Mouse (Mus musculus) MEL (cell line): ENCODE data around the gene Cdk5r2. TPM values are rescaled to one million over a fixed set of nuclear protein-coding genes. Genes with fewer than 3 reads are reported as not detected.
A peak's percentile ranks its signal among the peaks of the same experiment; 100 is the strongest.

Experiments used
- DNase-seq: peaks from one replicate; pipeline ENCODE4 v3.0.0; 2011; ENCODE audit warnings: low read depth, low spot score
- H3K27ac ChIP-seq: 2 replicates; pipeline ENCODE4 v1.5.1; 2012; ENCODE audit warnings: low read depth, mild to moderate bottlenecking, control low read depth, low read length, moderate library complexity; ENCODE audit not compliant: control insufficient read depth
- H3K27me3 ChIP-seq, 2 experiments: fragments of 150-350 bp in 1 of 2; sonication (generic) in 1 of 2; 2 replicates each; pipeline ENCODE4 v1.6.1; 2012; ENCODE audit warnings: low read length in 2 of 2, mild to moderate bottlenecking in 2 of 2, improper control_type of control experiment in 1 of 2, moderate library complexity in 1 of 2; ENCODE audit not compliant: insufficient read depth in 2 of 2, control insufficient read depth in 1 of 2
- H3K36me3 ChIP-seq, 2 experiments: 2 replicates each; pipeline ENCODE4 v1.6.1; 2012 to 2014; ENCODE audit warnings: low read length in 2 of 2, improper control_type of control experiment in 1 of 2, inconsistent platforms in 1 of 2, mild to moderate bottlenecking in 1 of 2; ENCODE audit not compliant: insufficient read depth in 2 of 2, control insufficient read depth in 1 of 2
- H3K4me1 ChIP-seq, 2 experiments: fragments of 150-350 bp in 1 of 2; sonication (generic) in 1 of 2; 2 replicates each; pipeline ENCODE4 v1.6.1; 2012; ENCODE audit warnings: low read length in 2 of 2, improper control_type of control experiment in 1 of 2, mild to moderate bottlenecking in 1 of 2; ENCODE audit not compliant: insufficient read depth in 2 of 2, control insufficient read depth in 1 of 2
- H3K4me3 ChIP-seq, 2 experiments: fragments of 150-350 bp in 1 of 2; sonication (generic) in 1 of 2; 2 replicates each; pipeline ENCODE4 v1.5.1; 2012; ENCODE audit warnings: low read depth in 2 of 2, low read length in 2 of 2, mild to moderate bottlenecking in 2 of 2, moderate library complexity in 2 of 2, control low read depth in 1 of 2, improper control_type of control experiment in 1 of 2; ENCODE audit not compliant: control insufficient read depth in 1 of 2, insufficient read depth in 1 of 2
- H3K79me2 ChIP-seq: 2 replicates; pipeline ENCODE4 v1.6.1; 2012; ENCODE audit warnings: mild to moderate bottlenecking, low read length, moderate library complexity; ENCODE audit not compliant: control insufficient read depth, poor library complexity, insufficient read depth
- H3K9ac ChIP-seq: 2 replicates; pipeline ENCODE4 v1.6.1; 2012; ENCODE audit warnings: low read depth, mild to moderate bottlenecking, control low read depth, low read length, moderate library complexity; ENCODE audit not compliant: control insufficient read depth, poor library complexity, severe bottlenecking
- H3K9me3 ChIP-seq: fragments of 150-350 bp; sonication (generic); replicated peaks from 2 replicates; pipeline ENCODE4 v1.6.1; 2012; ENCODE audit warnings: mild to moderate bottlenecking, low read length, improper control_type of control experiment, moderate library complexity; ENCODE audit not compliant: insufficient read depth
- BHLHE40 ChIP-seq: IDR thresholded peaks from 2 replicates; pipeline ENCODE4 v1.6.1; 2012; ENCODE audit warnings: low read depth, mild to moderate bottlenecking, inconsistent platforms, low read length, improper control_type of control experiment, borderline replicate concordance
- CHD1 ChIP-seq: IDR thresholded peaks from 2 replicates; pipeline ENCODE4 v1.6.1; 2012; ENCODE audit warnings: low read depth, mild to moderate bottlenecking, inconsistent platforms, low read length, improper control_type of control experiment
- CTCF ChIP-seq, 3 experiments: IDR thresholded peaks in 2 of 3; conservative IDR thresholded peaks in 1 of 3; 2 replicates each; pipeline ENCODE4 v1.5.1; 2011 to 2012; ENCODE audit warnings: low read length in 3 of 3, low read depth in 2 of 3, mild to moderate bottlenecking in 2 of 3, improper control_type of control experiment in 1 of 3, inconsistent platforms in 1 of 3, mixed read lengths in 1 of 3, moderate library complexity in 1 of 3; ENCODE audit not compliant: control insufficient read depth in 1 of 3, insufficient read depth in 1 of 3, poor library complexity in 1 of 3, severe bottlenecking in 1 of 3
- E2F4 ChIP-seq: IDR thresholded peaks from 2 replicates; pipeline ENCODE4 v1.6.1; 2011; ENCODE audit warnings: low read depth, low read length, improper control_type of control experiment, borderline replicate concordance
- ELF1 ChIP-seq: IDR thresholded peaks from 2 replicates; pipeline ENCODE4 v1.6.1; 2014; ENCODE audit warnings: low read depth, mild to moderate bottlenecking, inconsistent platforms, low read length, improper control_type of control experiment, moderate library complexity
- ETS1 ChIP-seq: IDR thresholded peaks from 2 replicates; pipeline ENCODE4 v1.6.1; 2012; ENCODE audit warnings: low read depth, mild to moderate bottlenecking, inconsistent platforms, low read length, improper control_type of control experiment, moderate library complexity
- GATA1 ChIP-seq: IDR thresholded peaks from 2 replicates; pipeline ENCODE4 v1.6.1; 2011; ENCODE audit warnings: low read depth, low read length, improper control_type of control experiment
- KAT2A ChIP-seq: conservative IDR thresholded peaks from 2 replicates; pipeline ENCODE4 v1.6.1; 2012; ENCODE audit warnings: low read depth, low read length, improper control_type of control experiment, inconsistent platforms
- MAFK ChIP-seq: IDR thresholded peaks from 2 replicates; pipeline ENCODE4 v1.6.1; 2011; ENCODE audit warnings: low read depth, mild to moderate bottlenecking, low read length, improper control_type of control experiment, borderline replicate concordance
- MAX ChIP-seq: IDR thresholded peaks from 2 replicates; pipeline ENCODE4 v1.6.1; 2011; ENCODE audit warnings: low read length, improper control_type of control experiment
- MXI1 ChIP-seq: IDR thresholded peaks from 2 replicates; pipeline ENCODE4 v1.6.1; 2011; ENCODE audit warnings: mild to moderate bottlenecking, low read depth, low read length, improper control_type of control experiment
- MYC ChIP-seq: IDR thresholded peaks from 2 replicates; pipeline ENCODE4 v1.6.1; 2011; ENCODE audit warnings: low read depth, mild to moderate bottlenecking, low read length, improper control_type of control experiment, moderate library complexity
- NELFE ChIP-seq: IDR thresholded peaks from 2 replicates; pipeline ENCODE4 v1.6.1; 2011; ENCODE audit warnings: low read depth, low read length, improper control_type of control experiment
- NRF1 ChIP-seq: IDR thresholded peaks from 2 replicates; pipeline ENCODE4 v1.6.1; 2014; ENCODE audit warnings: low read depth, mild to moderate bottlenecking, inconsistent platforms, low read length, improper control_type of control experiment, moderate library complexity; ENCODE audit not compliant: poor library complexity, insufficient read depth, severe bottlenecking
- RAD21 ChIP-seq: IDR thresholded peaks from 2 replicates; pipeline ENCODE4 v1.6.1; 2011; ENCODE audit warnings: mild to moderate bottlenecking, low read depth, low read length, improper control_type of control experiment
- SMC3 ChIP-seq: IDR thresholded peaks from 2 replicates; pipeline ENCODE4 v1.6.1; 2011; ENCODE audit warnings: low read depth, low read length, improper control_type of control experiment
- TAL1 ChIP-seq: IDR thresholded peaks from 2 replicates; pipeline ENCODE4 v1.6.1; 2012; ENCODE audit warnings: mild to moderate bottlenecking, inconsistent platforms, low read length, moderate library complexity, mixed read lengths
- UBTF ChIP-seq: IDR thresholded peaks from 2 replicates; pipeline ENCODE4 v1.6.1; 2012; ENCODE audit warnings: low read depth, mild to moderate bottlenecking, inconsistent platforms, low read length, improper control_type of control experiment, moderate library complexity, borderline replicate concordance; ENCODE audit not compliant: insufficient read depth
- ZNF384 ChIP-seq: IDR thresholded peaks from 2 replicates; pipeline ENCODE4 v1.6.1; 2012; ENCODE audit warnings: low read depth, mild to moderate bottlenecking, inconsistent platforms, low read length, improper control_type of control experiment
- polyA plus RNA-seq, 2 experiments: library from polyadenylated mRNA; stranded (reverse) in 1 of 2; unstranded in 1 of 2; fragments of >175 nt in 1 of 2; fragments of >200 nt in 1 of 2; gene quantifications; 2 replicates each; pipeline versions ENCODE4 v1.2.1 to v1.2.4; 2012; ENCODE audit warnings: low replicate concordance in 2 of 2, low read depth in 1 of 2; ENCODE audit not compliant: insufficient read length in 2 of 2, insufficient read depth in 1 of 2, missing spikeins in 1 of 2
- total RNA-seq: library from RNA; depleted of rRNA; stranded (reverse); fragments of 300-350 nt; gene quantifications from 2 replicates; pipeline ENCODE4 v1.2.3, GENCODE M21; 2012

Gene Cdk5r2
- total and polyA plus RNA-seq, 3 experiments, result not detected

- Histone ChIP-seq H3K27ac (no peak overlapping the region), H3K27me3 (no peaks in the 10 kb centered on the region), H3K36me3 (no peaks in the 10 kb centered on the region), H3K9ac (no peak overlapping the region), H3K4me3 (no peak overlapping the region), H3K4me1 (no peaks in the 10 kb centered on the region), H3K9me3 (no peaks in the 10 kb centered on the region), H3K79me2 (no peaks in the 10 kb centered on the region)
- TF ChIP-seq CTCF (IDR thresholded peaks at IDR 0.05 in 2 of 3, conservative IDR thresholded peaks at IDR 0.05 in 1 of 3; ENCODE audit: control insufficient read depth in 1 of 3, insufficient read depth in 1 of 3, low read depth in 2 of 3, low read length in 3 of 3, poor library complexity in 1 of 3, severe bottlenecking in 1 of 3), result no peak
- no peak for TF ChIP-seq MYC
- TF ChIP-seq KAT2A, result no peak
- no peak for TF ChIP-seq E2F4
- no peak for TF ChIP-seq MAX
- no peak for TF ChIP-seq SMC3
- TF ChIP-seq CHD1, result no peak
- no peak for TF ChIP-seq ELF1
- no peak for TF ChIP-seq GATA1
- no peak for TF ChIP-seq MAFK
- no peak for TF ChIP-seq NELFE
- TF ChIP-seq TAL1, result no peak
- TF ChIP-seq ZNF384, result no peak
- TF ChIP-seq UBTF, result no peak
- TF ChIP-seq MXI1, result no peak
- DNase-seq, result no peak
Measured at GRCm38 (mm10) chr1:74858805-74859204, 4.1 kb downstream of the Cdk5r2 start.

- no peak overlapping the region for H3K27ac ChIP-seq
Measured at GRCm38 (mm10) chr1:74859223-74859984, 4.7 kb downstream of the Cdk5r2 start.

More at GRCm38 (mm10) chr1:74859223-74859984, 4.7 kb downstream of the Cdk5r2 start:
- DNase-seq, result peak; percentile 7
- Histone ChIP-seq H3K27me3 (no peaks in the 10 kb centered on the region), H3K9me3 (no peaks in the 10 kb centered on the region), H3K9ac (no peak overlapping the region), H3K4me3 (no peak overlapping the region), H3K4me1 (no peaks in the 10 kb centered on the region), H3K36me3 (no peaks in the 10 kb centered on the region), H3K79me2 (no peaks in the 10 kb centered on the region)
- TF ChIP-seq RAD21, result no peak
- no peak for TF ChIP-seq UBTF
- no peak for TF ChIP-seq BHLHE40
- no peak for TF ChIP-seq MYC
- TF ChIP-seq NRF1, result no peak
- no peak for TF ChIP-seq ELF1
- TF ChIP-seq ETS1, result no peak
